Mouse (Mus musculus) thymus, adult 2 months (tissue): ENCODE measurements around the gene Eps8l3.

Source experiments
- CTCF ChIP-seq: fragments of 200-500 bp; IDR thresholded peaks from 2 replicates; pipeline ENCODE4 v1.5.1; 2012; ENCODE audit warnings: mild to moderate bottlenecking, control low read depth, low read length, moderate library complexity, borderline replicate concordance; ENCODE audit not compliant: control insufficient read depth, poor library complexity, insufficient read depth; ENCODE audit errors: extremely low read depth
- POLR2A ChIP-seq: fragments of 200-500 bp; IDR thresholded peaks from 2 replicates; pipeline ENCODE4 v1.6.1; 2012; ENCODE audit warnings: mild to moderate bottlenecking, low read length, control low read depth, moderate library complexity; ENCODE audit not compliant: control insufficient read depth, poor library complexity, insufficient read depth; ENCODE audit errors: extremely low read depth

DNA sequence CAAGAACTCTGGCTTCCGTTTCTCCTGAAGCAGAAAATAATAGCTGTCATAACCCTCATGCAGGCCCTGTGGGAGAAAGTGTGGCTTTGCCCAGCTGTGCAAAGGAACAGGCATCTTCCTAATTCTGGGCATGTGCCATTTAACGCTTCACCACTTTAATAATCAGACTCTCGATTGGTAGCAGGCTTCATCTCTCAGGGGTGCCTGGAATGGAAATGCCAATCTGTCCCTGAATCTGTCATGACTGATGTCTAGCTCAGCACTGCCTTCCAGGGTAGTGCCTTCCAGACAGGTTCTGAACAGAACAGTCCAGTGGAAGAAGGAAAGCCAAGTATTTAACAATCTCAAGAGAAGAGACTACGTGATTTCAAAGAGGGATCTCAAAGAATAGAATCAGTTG, 64.2 kb downstream of the Eps8l3 start:
- TF ChIP-seq CTCF (no peak), POLR2A (no peak)
